Mouse (Mus musculus) liver, embryonic 15.5 days (tissue): ENCODE results near the gene Vmn2r22. TPM values are rescaled to one million over a fixed set of nuclear protein-coding genes. Genes with fewer than 3 reads are reported as not detected.
"Not testable (repeated sequence)": the region's sequence is repeated elsewhere in the genome, so short reads cannot be mapped to it uniquely, and the experiment has no call there.

Source experiments
- ATAC-seq: fragments of 200-750 bp; cut with Nextera tagmentation; 2 replicates; pipeline ENCODE4 v1.8.0; 2017; ENCODE audit warnings: moderate number of reproducible peaks, mild to moderate bottlenecking, moderate library complexity; ENCODE audit not compliant: insufficient read depth
- H3K27ac ChIP-seq: fragments of 300-500 bp; sonication (generic); replicated peaks from 2 replicates; pipeline ENCODE4 v1.5.1; 2015; ENCODE audit warnings: mild to moderate bottlenecking, inconsistent platforms
- H3K27me3 ChIP-seq: fragments of 300-500 bp; sonication (generic); 2 replicates; pipeline ENCODE4 v1.6.1; 2015; ENCODE audit warnings: mild to moderate bottlenecking, inconsistent platforms
- H3K36me3 ChIP-seq: fragments of 300-500 bp; sonication (generic); replicated peaks from 2 replicates; pipeline ENCODE4 v1.6.1; 2015; ENCODE audit warnings: moderate library complexity, mild to moderate bottlenecking, inconsistent platforms
- H3K4me1 ChIP-seq: fragments of 300-500 bp; sonication (generic); replicated peaks from 2 replicates; pipeline ENCODE4 v1.6.1; 2015; ENCODE audit warnings: inconsistent platforms
- H3K4me2 ChIP-seq: fragments of 300-500 bp; sonication (generic); 2 replicates; pipeline ENCODE4 v1.6.1; 2015; ENCODE audit warnings: moderate library complexity, mild to moderate bottlenecking, inconsistent platforms
- H3K4me3 ChIP-seq: fragments of 300-500 bp; sonication (generic); replicated peaks from 2 replicates; pipeline ENCODE4 v1.5.1; 2015; ENCODE audit warnings: mild to moderate bottlenecking, inconsistent platforms
- H3K9ac ChIP-seq: fragments of 300-500 bp; sonication (generic); 2 replicates; pipeline ENCODE4 v1.6.1; 2015; ENCODE audit warnings: moderate library complexity, mild to moderate bottlenecking, inconsistent platforms
- H3K9me3 ChIP-seq: fragments of 300-500 bp; sonication (generic); replicated peaks from 2 replicates; pipeline ENCODE4 v1.6.1; 2016; ENCODE audit warnings: inconsistent platforms
- WGBS: fragments of 180-500 bp; shearing (Covaris S2); methylation state at CpG from one replicate; pipeline ENCODE4 v1.1.7; 2015; ENCODE audit warnings: mixed read lengths; ENCODE audit not compliant: insufficient replicate concordance; 5-methylcytosine and 5-hydroxymethylcytosine counted together
- polyA plus RNA-seq: library from polyadenylated mRNA; unstranded; fragments of >200 nt; fragmentation: Nextera tagmentation; extraction: Ambion mirVana; gene quantifications from 2 replicates; pipeline ENCODE4 v1.2.1, GENCODE M21; 2015

Vmn2r22 gene
- not detected in 2 replicates for polyA plus RNA-seq

DNA sequence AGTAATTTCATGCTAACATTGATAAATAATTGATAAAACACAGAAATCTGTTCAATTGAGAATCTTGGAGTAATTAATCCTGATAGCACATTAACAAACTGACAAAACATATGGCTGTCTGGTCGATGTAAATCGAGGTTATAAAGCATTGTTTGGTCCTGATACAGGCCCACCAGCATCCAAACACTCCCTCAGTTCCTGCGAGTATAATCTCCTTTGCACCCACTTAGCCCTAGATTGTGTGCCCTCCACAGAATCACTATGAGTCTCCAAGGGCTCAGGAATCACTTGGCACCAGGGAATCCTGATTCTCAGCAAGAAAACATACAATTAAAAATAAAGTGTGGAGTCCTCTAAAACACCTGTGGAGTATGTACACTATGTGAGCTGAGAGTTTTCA lies at the start of gene Vmn2r22:
TSS of gene Vmn2r22 (minus strand) at position 101 of the 400 bp plus-strand sequence.
- H3K4me3 ChIP-seq, ATAC-seq, H3K27ac ChIP-seq, H3K36me3 ChIP-seq, H3K27me3 ChIP-seq, H3K4me1 ChIP-seq, H3K9me3 ChIP-seq, H3K4me2 ChIP-seq, H3K9ac ChIP-seq: not testable (repeated sequence)
- WGBS, result 44% methylated on average over 3 of the region's 3 CpGs

DNA sequence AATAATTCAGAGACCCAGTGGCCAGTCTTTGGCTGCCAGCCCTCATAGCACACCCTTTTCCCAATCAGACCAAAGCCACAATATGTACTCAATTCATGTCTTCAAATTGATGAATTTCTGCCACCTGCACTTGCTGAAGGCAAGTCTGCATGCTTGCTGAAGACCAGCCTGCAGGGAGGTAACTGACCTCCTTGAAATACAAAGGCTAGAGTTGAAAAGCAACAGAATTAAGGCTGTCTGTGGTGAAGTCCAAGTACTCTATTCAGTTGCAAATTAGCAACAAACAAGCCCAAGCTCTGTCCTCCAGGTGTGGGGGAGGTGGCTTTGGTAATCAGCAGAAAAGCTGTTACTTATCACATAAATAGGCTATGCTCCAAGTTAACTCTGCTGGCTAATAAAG lies 46.7 kb upstream of the Vmn2r22 start:
- no peak for ATAC-seq
- Histone ChIP-seq H3K9ac (no peak overlapping the region), H3K27ac (no peak overlapping the region), H3K4me2 (no peak overlapping the region), H3K9me3 (no peaks in the 10 kb centered on the region), H3K27me3 (no peaks in the 10 kb centered on the region), H3K4me1 (no peaks in the 10 kb centered on the region), H3K4me3 (no peak overlapping the region), H3K36me3 (no peaks in the 10 kb centered on the region)

DNA sequence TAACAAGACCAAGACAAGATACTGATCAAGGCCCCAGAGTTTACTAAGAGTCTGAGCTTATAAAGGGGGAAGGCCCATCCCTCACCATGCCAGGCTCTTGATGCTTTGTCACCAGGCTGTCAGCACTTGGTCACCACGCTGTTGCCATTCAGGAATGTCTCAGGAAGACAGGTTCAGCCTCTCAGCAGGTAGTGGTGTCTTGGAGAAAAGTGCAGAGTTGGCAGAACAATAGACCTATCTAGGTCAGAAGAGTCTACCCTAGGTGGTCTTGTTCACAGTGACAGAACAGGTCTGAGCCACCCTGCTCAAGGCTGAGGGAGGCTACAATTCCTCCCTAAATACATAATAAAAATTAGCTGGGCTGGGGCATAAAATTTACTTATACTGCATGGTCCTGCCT lies 46.1 kb upstream of the Vmn2r22 start:
- not testable (repeated sequence) for H3K36me3 ChIP-seq, H3K27me3 ChIP-seq, H3K27ac ChIP-seq, ATAC-seq, H3K4me3 ChIP-seq, H3K4me1 ChIP-seq, H3K9me3 ChIP-seq, H3K9ac ChIP-seq, H3K4me2 ChIP-seq
- 40% methylated on average over 1 of the region's 1 CpGs for WGBS

DNA sequence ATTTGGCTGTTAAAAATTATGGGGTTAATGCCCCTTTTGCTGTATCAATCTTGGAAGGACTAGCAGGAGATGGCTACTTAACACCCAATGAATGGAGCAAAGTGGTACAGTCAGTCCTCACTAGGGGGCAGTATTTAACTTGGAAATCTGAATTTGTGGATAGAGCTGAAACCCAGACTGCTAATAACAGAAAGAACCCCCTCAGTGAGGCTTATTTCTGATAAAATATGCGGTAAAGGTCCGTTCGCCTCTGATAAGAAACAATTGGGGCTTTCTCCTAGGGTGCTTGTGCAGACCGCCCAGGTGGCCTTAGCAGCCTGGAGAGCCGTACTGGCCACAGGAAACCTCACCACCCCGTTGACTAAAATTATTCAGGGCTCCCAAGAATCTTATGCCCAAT lies 6.5 kb upstream of the Vmn2r22 start:
- Histone ChIP-seq H3K9ac (no peak overlapping the region), H3K9me3 (no peaks in the 10 kb centered on the region), H3K4me2 (no peak overlapping the region), H3K4me1 (no peaks in the 10 kb centered on the region), H3K36me3 (no peaks in the 10 kb centered on the region), H3K27ac (no peak overlapping the region), H3K4me3 (no peak overlapping the region), H3K27me3 (no peaks in the 10 kb centered on the region)
- no peak for ATAC-seq
- WGBS, result 24% methylated on average over 6 of the region's 6 CpGs

DNA sequence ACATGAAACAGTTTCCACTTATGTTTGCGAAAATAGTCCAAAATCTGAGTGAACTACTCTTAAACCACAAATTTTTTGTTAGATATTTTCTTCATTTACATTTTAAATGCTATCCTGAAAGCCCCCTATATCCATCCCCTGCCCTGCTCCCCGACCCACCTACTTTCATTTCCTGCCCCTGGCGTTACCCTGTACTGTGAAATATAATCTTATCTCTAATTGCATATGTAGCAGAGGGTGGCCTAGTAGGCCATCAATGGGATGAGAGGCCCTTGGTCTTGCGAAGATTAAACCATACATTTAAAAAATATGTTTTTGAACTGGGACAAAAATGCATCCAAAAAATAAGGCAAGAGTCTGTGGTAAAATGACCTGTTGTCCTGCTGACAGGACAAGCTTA lies 11.1 kb downstream of the Vmn2r22 start:
- H3K4me1 ChIP-seq, H3K27me3 ChIP-seq, H3K9me3 ChIP-seq, H3K36me3 ChIP-seq, H3K27ac ChIP-seq, H3K9ac ChIP-seq, H3K4me3 ChIP-seq, H3K4me2 ChIP-seq: not testable (repeated sequence)
- ATAC-seq, result peak; percentile 70; the same call in 1 of the 2 replicates
- WGBS, result 42% methylated on average over 4 of the region's 4 CpGs

DNA sequence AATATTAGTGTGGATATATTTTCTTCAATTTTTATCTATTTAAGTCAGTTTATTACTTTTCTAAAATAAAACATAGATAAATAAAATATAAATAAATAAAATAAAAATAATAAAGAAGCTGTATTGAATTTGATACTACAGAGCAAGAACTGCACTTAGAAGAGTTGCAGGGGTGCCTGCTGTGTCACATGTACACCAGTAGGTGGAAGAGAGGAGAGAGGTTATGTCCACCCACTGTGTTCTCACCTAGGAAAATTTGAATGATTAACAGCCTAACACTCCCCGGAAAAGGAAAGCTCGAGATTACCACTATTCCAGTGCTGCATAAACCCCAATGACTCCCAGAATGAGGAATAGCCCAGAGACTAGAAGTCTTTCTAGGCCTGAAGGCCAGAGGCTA lies 26.7 kb downstream of the Vmn2r22 start:
- no CpG with 5 or more reads among the region's 2 CpGs for WGBS
- H3K4me1 ChIP-seq, H3K4me3 ChIP-seq, H3K27ac ChIP-seq, H3K27me3 ChIP-seq, H3K9me3 ChIP-seq, ATAC-seq, H3K9ac ChIP-seq, H3K4me2 ChIP-seq, H3K36me3 ChIP-seq: not testable (repeated sequence)

DNA sequence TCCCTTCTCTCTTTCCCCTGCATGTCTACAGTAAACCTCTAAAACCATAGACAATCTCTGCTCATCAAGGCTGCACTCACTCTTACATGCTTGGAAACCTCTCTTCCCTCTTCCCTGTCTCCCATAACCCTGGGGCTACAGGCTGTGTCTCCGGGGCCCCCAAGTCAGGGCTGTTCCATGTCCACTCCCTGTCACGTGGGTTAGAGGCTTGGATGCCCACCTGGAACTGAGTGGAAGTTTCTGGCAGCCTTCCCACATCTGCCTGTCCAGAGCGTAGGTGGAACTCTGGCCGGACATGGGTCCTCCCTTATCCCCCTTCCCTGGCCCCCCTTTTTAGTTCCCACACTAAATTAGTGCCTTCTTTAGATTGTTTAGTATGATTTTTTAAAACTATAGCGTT lies 62.2 kb downstream of the Vmn2r22 start:
- not testable (repeated sequence) for H3K27me3 ChIP-seq, H3K27ac ChIP-seq, H3K9me3 ChIP-seq, ATAC-seq, H3K4me3 ChIP-seq, H3K4me2 ChIP-seq, H3K36me3 ChIP-seq, H3K9ac ChIP-seq, H3K4me1 ChIP-seq
- no CpG with 5 or more reads among the region's 5 CpGs for WGBS

DNA sequence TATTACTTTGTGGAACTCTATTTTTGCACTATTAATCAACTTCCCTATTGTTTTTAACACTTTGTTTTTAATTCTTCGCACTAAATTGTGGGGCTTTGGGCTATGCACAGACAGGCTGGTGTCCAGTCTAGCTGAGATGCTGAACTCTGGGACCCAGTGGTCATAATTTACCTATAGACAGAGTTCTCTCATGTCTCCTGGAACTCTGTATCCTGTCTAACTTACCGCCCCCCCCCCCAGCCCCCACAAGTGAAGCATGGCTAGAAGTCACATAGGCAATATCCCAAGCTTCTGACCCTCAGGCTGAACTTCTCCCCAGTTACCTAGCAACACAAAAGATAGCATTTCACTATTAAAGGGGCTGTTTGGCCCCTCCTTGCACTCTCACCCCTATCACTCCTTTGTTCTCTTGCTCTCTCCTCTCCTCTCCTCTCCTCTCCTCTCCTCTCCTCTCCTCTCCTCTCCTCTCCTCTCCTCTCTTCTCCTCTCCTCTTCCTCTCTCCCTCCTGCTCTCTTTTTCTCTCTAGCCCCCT lies 62.7 kb downstream of the Vmn2r22 start:
- not testable (repeated sequence) for H3K27ac ChIP-seq, H3K27me3 ChIP-seq, H3K36me3 ChIP-seq, H3K4me2 ChIP-seq, H3K9me3 ChIP-seq, H3K9ac ChIP-seq, H3K4me3 ChIP-seq, ATAC-seq, H3K4me1 ChIP-seq
- WGBS, result no CpG with 5 or more reads among the region's 2 CpGs

DNA sequence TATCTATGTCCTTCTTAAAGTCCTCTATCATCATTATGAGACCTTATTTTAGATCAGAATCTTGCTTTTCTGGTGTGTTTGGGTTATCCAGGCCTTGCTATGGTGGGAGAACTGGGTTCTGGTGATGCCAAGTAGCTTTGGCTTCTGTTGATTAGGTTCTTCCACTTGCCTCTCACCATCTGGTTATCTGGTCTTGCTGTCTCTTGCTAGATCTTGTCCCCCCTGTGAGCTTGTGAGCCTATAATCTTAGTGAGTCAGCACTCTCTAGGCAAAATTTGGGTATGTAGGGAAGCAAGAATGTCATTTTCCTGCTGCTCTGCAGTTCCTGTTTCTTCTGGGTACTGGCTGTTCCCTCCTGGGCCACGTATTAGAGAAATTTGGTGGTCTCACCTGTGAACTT lies 66.5 kb downstream of the Vmn2r22 start:
- H3K9ac ChIP-seq, H3K36me3 ChIP-seq, H3K4me2 ChIP-seq, H3K9me3 ChIP-seq, H3K27me3 ChIP-seq, H3K4me1 ChIP-seq, H3K4me3 ChIP-seq, H3K27ac ChIP-seq: not testable (repeated sequence)
- WGBS, result no CpG with 5 or more reads among the region's 1 CpGs
- ATAC-seq, result peak; percentile 52; the same call in 1 of the 2 replicates

DNA sequence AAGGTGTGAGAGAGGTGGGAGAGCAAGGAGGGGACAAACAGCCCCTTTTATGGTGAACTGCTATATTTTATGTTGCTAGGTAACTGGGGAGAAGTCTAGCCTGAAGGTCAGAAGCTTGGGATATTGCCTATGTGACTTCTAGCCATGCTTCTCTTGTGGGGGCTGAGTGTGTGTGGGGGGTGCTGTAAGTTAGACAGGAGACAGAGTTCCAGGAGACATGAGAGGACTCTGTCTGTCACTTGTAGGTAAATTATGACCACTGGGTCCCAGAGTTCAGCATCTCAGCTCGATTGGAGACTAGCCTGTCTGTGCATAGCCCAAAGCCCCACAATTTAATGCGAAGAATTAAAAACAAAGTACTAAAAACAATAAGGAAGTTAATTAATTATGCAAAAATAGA lies 75.8 kb downstream of the Vmn2r22 start:
- H3K27me3 ChIP-seq, ATAC-seq, H3K27ac ChIP-seq, H3K4me2 ChIP-seq, H3K4me3 ChIP-seq, H3K36me3 ChIP-seq, H3K9ac ChIP-seq, H3K9me3 ChIP-seq, H3K4me1 ChIP-seq: not testable (repeated sequence)
- no CpG with 5 or more reads among the region's 2 CpGs for WGBS
